Mouse (Mus musculus): ENCODE data around the gene Hcrtr2. TPM values are rescaled to one million over a fixed set of nuclear protein-coding genes. Genes with fewer than 3 reads are reported as not detected.
A peak's percentile ranks its signal among the peaks of the same experiment; 100 is the strongest.

The Hcrtr2 gene
- polyA plus RNA-seq (2015; fragmentation: Nextera tagmentation; extraction: Ambion mirVana): 0.32 and 0.35 TPM in 2 replicates

DNA sequence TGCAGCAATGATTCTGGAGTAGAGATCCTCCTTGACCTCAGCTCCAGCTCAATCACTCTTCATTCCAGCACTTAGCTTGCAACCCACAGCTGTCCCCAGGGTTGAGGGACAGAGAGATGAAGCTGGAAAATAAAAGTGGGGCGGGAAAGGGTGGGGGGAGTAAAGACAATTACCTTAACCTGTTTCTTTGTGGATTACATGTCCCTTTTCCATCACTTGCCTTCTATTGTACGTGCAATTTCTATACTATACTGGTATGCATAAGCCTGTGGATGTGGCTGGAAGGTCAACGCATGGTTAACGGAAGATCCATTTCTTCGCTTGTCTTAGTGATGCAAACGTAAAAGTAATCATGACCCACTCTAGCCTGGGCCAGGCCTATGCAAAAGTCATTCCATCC lies at the start of gene Hcrtr2:
Hcrtr2 (minus strand) TSS at position 101 of the 400 bp plus-strand sequence.
- H3K9ac ChIP-seq: peak within 1 kb of the TSS; percentile 34
- no peaks in the 10 kb centered on the region for H3K9me3 ChIP-seq (replicated peaks)
- peak within 1 kb of the TSS; percentile 47 for H3K4me3 ChIP-seq (replicated peaks)
- 77% methylated on average over 6 of the region's 6 CpGs for WGBS
- ATAC-seq (replicated peaks; ENCODE audit: low FRiP score): no peak
- H3K4me1 ChIP-seq: peaks cover 18% of the 10 kb centered on the region
- peaks cover 37% of the 10 kb centered on the region for H3K27me3 ChIP-seq
- no peaks in the 10 kb centered on the region for H3K36me3 ChIP-seq
- no peak within 1 kb of the TSS for H3K27ac ChIP-seq
- H3K4me2 ChIP-seq: peak within 1 kb of the TSS; percentile 78

DNA sequence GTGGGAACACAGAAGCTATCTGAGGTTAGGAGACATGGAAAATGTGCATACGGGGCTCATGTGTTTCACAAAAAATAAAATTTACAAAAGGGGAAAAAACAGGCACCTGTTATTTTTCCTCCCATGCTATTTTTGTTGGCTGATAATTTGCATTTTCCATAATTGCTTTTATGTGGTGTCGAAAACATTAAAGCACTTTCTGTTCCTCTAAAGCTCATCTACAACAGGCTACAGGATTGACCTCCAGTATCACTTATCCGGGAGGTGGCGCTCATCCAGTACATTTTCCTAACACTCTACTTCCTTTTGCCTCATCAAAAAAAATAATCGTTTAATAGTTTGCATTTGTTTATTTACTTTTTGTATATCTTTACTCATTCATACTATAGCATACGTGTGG lies 41.2 kb upstream of the Hcrtr2 start:
- Histone ChIP-seq H3K9me3 (replicated peaks) (no peaks in the 10 kb centered on the region), H3K36me3 (no peaks in the 10 kb centered on the region)
- no peak for ATAC-seq (replicated peaks; ENCODE audit: low FRiP score)

GRCm38 (mm10) chr9:76360374-76360773 lies 36.7 kb upstream of the Hcrtr2 start:
- no peak overlapping the region for H3K4me2 ChIP-seq
- H3K9ac ChIP-seq: no peak overlapping the region
- H3K4me1 ChIP-seq: no peaks in the 10 kb centered on the region
- H3K27ac ChIP-seq: no peak overlapping the region
- no peaks in the 10 kb centered on the region for H3K27me3 ChIP-seq
- H3K36me3 ChIP-seq: no peaks in the 10 kb centered on the region
- peak; percentile 80 for ATAC-seq (replicated peaks; ENCODE audit: low FRiP score)
- H3K9me3 ChIP-seq (replicated peaks): no peaks in the 10 kb centered on the region
- H3K4me3 ChIP-seq (replicated peaks): no peak overlapping the region

More for the DNA sequence above, 41.2 kb upstream of the Hcrtr2 start:
- no peak overlapping the region for H3K9ac ChIP-seq
- no peaks in the 10 kb centered on the region for H3K27me3 ChIP-seq
- WGBS: 82% methylated on average over 6 of the region's 6 CpGs
- H3K4me2 ChIP-seq: no peak overlapping the region
- H3K4me1 ChIP-seq: no peaks in the 10 kb centered on the region
- no peak overlapping the region for H3K27ac ChIP-seq
- no peak overlapping the region for H3K4me3 ChIP-seq (replicated peaks)

DNA sequence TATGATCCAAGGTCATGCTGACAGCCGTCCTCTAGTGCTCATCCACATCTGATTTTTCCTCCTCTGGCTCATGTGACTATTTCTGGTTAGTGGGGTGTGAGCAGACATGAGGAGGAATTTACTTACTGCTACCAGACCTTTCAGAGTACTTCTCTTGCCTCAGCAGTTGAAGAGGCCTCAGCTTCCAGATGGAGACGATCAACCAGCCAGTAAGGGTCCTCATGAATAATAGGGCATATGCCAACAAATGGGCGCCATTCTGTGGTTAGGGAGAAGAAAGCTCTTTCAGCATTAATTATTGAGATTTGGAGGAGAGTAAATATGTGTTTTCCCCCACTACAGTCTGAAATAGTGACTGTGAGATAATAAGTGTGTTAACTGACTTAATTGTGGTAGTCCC lies 28.7 kb upstream of the Hcrtr2 start:
- Histone ChIP-seq H3K4me3 (replicated peaks) (no peak overlapping the region), H3K9me3 (replicated peaks) (no peaks in the 10 kb centered on the region), H3K4me1 (no peaks in the 10 kb centered on the region), H3K27ac (no peak overlapping the region), H3K4me2 (no peak overlapping the region), H3K36me3 (no peaks in the 10 kb centered on the region), H3K9ac (no peak overlapping the region), H3K27me3 (no peaks in the 10 kb centered on the region)
- 74% methylated on average over 3 of the region's 3 CpGs for WGBS
- ATAC-seq (replicated peaks; ENCODE audit: low FRiP score): no peak

GRCm38 (mm10) chr9:76347298-76347697 lies 23.6 kb upstream of the Hcrtr2 start:
- H3K4me1 ChIP-seq: no peaks in the 10 kb centered on the region
- H3K36me3 ChIP-seq: no peaks in the 10 kb centered on the region
- no peak for ATAC-seq (replicated peaks; ENCODE audit: low FRiP score)
- no peak overlapping the region for H3K4me2 ChIP-seq
- H3K4me3 ChIP-seq (replicated peaks): no peak overlapping the region
- 86% methylated on average over 1 of the region's 1 CpGs for WGBS
- no peaks in the 10 kb centered on the region for H3K9me3 ChIP-seq (replicated peaks)
- H3K27me3 ChIP-seq: no peaks in the 10 kb centered on the region
- H3K27ac ChIP-seq: no peak overlapping the region
- no peak overlapping the region for H3K9ac ChIP-seq

DNA sequence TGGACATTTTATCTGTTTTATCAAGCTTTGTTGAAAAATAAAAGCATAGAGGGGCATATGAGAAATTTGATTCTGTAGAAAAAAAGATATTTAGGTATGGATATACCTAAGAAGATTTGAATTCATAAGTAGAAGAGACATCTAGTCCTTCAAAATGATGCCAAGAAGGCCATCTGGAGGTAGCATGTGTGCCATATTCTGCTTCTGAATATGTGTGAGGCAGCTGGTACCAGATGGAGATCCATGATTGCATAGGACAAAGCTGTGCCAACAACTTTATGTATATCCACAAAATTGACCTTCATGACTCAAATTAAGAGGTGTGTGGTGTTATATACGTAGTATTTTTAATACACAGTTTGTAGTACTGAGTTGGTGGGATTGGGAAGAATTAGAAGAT lies 7.4 kb upstream of the Hcrtr2 start:
- Histone ChIP-seq H3K4me2 (no peak overlapping the region), H3K36me3 (no peaks in the 10 kb centered on the region), H3K4me3 (replicated peaks) (no peak overlapping the region), H3K4me1 (no peaks in the 10 kb centered on the region), H3K9me3 (replicated peaks) (no peaks in the 10 kb centered on the region), H3K9ac (no peak overlapping the region), H3K27ac (no peak overlapping the region), H3K27me3 (no peaks in the 10 kb centered on the region)
- 67% methylated on average over 1 of the region's 1 CpGs for WGBS
- no peak for ATAC-seq (replicated peaks; ENCODE audit: low FRiP score)

GRCm38 (mm10) chr9:76323186-76323701 lies 412 bp downstream of the Hcrtr2 start:
- H3K27me3 ChIP-seq: peaks cover 37% of the 10 kb centered on the region
- H3K4me3 ChIP-seq (replicated peaks): peak overlapping the region; percentile 47
- no peak overlapping the region for H3K27ac ChIP-seq
- no peaks in the 10 kb centered on the region for H3K9me3 ChIP-seq (replicated peaks)
- no peaks in the 10 kb centered on the region for H3K36me3 ChIP-seq
- under 1% methylated on average over 29 of the region's 29 CpGs for WGBS
- H3K9ac ChIP-seq: peak overlapping the region; percentile 34
- peaks cover 18% of the 10 kb centered on the region for H3K4me1 ChIP-seq
- peak; percentile 83 for ATAC-seq (replicated peaks; ENCODE audit: low FRiP score)
- H3K4me2 ChIP-seq: peak overlapping the region; percentile 78

DNA sequence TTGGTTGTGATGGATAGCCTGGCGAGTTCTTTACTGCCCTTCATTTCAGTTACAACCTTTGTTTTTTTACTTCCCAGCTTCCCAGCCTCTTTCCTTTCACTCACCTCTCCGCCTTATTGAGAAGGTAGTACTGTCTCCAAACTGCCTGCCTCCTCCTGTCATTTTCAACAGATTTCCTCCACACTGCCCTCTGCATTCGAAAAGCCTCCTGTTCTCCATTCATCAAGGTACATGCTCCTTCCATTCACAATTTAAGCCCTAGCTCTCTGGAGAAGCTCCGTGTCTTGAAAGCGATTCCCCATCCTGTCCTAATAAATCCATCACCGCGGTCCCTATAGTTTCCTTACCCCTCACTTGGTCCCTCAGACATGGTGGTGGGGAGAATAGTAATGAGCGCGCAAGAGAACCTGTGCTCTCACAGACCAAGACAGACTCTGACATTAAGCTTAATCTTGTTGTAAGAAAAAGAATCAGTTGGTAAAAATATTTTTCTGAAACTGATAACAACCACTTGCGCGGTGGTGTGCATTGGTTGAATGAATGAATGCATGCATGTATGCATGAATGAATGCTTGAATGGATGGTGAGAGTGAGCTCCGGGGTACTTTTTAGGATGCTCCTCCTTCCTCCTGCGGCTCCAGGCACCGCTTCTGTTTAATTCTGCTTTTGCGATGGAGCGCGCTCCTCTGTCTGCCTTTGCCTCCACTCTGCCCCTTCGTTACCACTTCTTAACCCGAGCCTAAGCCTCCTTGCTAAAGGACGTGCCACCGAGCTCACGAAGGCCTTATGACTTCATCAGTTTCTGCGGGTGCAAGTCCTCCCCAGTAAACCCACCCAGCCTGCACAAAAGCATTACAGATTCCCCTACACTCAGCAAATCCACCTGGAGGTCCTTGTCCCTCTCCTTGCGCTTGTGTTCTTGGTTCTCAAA lies 1.3 kb downstream of the Hcrtr2 start:
- WGBS: 6% methylated on average over 24 of the region's 24 CpGs

DNA sequence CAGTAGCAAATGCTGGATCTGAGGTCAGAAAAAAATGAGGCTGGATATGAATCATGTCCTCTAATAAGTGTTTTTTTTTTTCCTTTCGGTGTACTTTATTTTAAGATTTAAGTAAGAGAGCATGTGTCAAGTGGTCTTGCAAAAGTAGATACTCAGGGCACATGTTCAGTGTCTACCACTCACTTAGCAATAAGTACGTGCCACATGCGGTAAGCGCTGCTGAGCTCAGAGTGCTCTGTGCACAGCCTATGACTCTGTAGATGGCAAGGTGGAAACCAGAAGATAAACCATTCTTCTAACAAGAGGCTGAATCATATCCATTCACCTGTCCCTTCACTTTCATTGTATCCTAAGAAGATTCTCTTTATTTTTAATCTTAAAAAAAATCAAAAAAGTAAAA lies 2.1 kb downstream of the Hcrtr2 start:
- Histone ChIP-seq H3K36me3 (no peaks in the 10 kb centered on the region), H3K27ac (no peak overlapping the region), H3K9me3 (replicated peaks) (no peaks in the 10 kb centered on the region), H3K4me1 (peaks cover 18% of the 10 kb centered on the region), H3K4me2 (no peak overlapping the region), H3K9ac (no peak overlapping the region), H3K27me3 (peaks cover 37% of the 10 kb centered on the region), H3K4me3 (replicated peaks) (no peak overlapping the region)
- no peak for ATAC-seq (replicated peaks; ENCODE audit: low FRiP score)
- 84% methylated on average over 4 of the region's 4 CpGs for WGBS

More for the DNA sequence above, 1.3 kb downstream of the Hcrtr2 start:
- peaks cover 37% of the 10 kb centered on the region for H3K27me3 ChIP-seq
- H3K4me3 ChIP-seq (replicated peaks): peak overlapping the region; percentile 47
- 0 out of 2 replicates have a peak overlapping the region, but pooled peaks have one; percentile 14 for H3K9ac ChIP-seq
- H3K4me2 ChIP-seq: peak overlapping the region; percentile 78
- peaks cover 18% of the 10 kb centered on the region for H3K4me1 ChIP-seq
- no peak overlapping the region for H3K27ac ChIP-seq
- no peaks in the 10 kb centered on the region for H3K36me3 ChIP-seq
- no peaks in the 10 kb centered on the region for H3K9me3 ChIP-seq (replicated peaks)
- ATAC-seq (replicated peaks; ENCODE audit: low FRiP score): no peak

DNA sequence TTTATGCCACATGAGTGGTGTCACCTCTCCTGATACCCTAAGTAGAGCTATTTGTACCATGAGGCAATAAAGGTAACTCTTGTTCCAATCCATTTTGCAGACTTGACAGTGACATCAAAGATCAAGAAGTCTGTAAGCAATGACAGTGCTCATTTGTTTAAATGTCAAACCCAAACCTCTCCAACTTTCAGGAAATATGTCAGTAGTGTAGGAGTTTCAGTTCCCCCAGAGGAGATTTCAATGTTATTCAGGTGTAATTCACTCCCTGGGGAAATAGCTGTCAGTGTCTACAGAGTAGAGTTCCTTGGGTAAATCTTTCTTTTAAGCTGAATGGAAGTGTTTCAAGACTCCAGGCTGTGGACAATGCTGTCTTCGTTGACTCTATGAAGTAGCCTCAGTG lies 2.9 kb downstream of the Hcrtr2 start:
- 76% methylated on average over 1 of the region's 1 CpGs for WGBS
- Histone ChIP-seq H3K4me2 (no peak overlapping the region), H3K4me3 (replicated peaks) (no peak overlapping the region), H3K27me3 (peaks cover 37% of the 10 kb centered on the region), H3K36me3 (no peaks in the 10 kb centered on the region), H3K4me1 (peaks cover 18% of the 10 kb centered on the region), H3K27ac (no peak overlapping the region), H3K9ac (no peak overlapping the region), H3K9me3 (replicated peaks) (no peaks in the 10 kb centered on the region)
- no peak for ATAC-seq (replicated peaks; ENCODE audit: low FRiP score)

GRCm38 (mm10) chr9:76318302-76318701 lies 5.4 kb downstream of the Hcrtr2 start:
- H3K27ac ChIP-seq: no peak overlapping the region
- WGBS: 80% methylated on average over 4 of the region's 4 CpGs

DNA sequence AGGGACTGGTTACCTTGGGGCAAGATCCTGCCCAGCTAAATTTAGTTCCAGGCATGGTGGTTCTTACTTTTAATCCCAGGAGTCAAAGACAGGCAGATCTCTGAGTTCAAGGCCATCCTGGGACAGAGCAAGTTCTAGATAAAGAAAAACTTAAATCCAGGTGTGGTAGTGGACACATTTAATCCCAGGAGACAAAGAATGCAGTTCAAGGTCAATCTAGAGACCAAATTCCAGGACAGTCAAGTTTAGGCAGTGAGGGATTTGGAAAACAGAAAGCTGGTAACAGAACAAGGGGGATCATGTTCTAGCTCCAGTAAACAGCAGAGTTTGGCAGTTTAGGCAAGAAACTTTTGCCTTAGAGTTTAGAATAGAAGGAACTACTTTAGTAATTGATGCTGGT lies 8.6 kb downstream of the Hcrtr2 start:
- Histone ChIP-seq H3K27me3 (no peaks in the 10 kb centered on the region), H3K4me1 (no peaks in the 10 kb centered on the region), H3K9me3 (replicated peaks) (no peaks in the 10 kb centered on the region), H3K4me3 (replicated peaks) (no peak overlapping the region), H3K27ac (no peak overlapping the region), H3K36me3 (no peaks in the 10 kb centered on the region), H3K4me2 (no peak overlapping the region), H3K9ac (no peak overlapping the region)
- no peak for ATAC-seq (replicated peaks; ENCODE audit: low FRiP score)

More at GRCm38 (mm10) chr9:76318302-76318701, 5.4 kb downstream of the Hcrtr2 start:
- Histone ChIP-seq H3K27me3 (peaks cover 24% of the 10 kb centered on the region), H3K4me3 (replicated peaks) (no peak overlapping the region), H3K4me2 (no peak overlapping the region), H3K9me3 (replicated peaks) (no peaks in the 10 kb centered on the region), H3K9ac (no peak overlapping the region), H3K36me3 (no peaks in the 10 kb centered on the region), H3K4me1 (peaks cover 14% of the 10 kb centered on the region)
- no peak for ATAC-seq (replicated peaks; ENCODE audit: low FRiP score)

Measured in kidney, embryonic 15.5 days (tissue).